In genomic region chr4:145195172-145195571, GRCm38 (mm10) we compare ENCODE assay signal across 7 mouse cellular contexts. TPM values are rescaled to one million over a fixed set of nuclear protein-coding genes. Genes with fewer than 3 reads are reported as not detected.
A peak's percentile ranks its signal among the peaks of the same experiment; 100 is the strongest.
DNase-seq lines count a peak whose midpoint lies in the region; ATAC-seq lines count a peak whose summit lies in the region.

No protein-coding gene starts in this region.

- no peak for DNase-seq in liver, embryonic 11.5 days (ENCODE audit: low spot score)
- DNase-seq in liver, result no peak
- no peak for DNase-seq in forebrain, embryonic 11.5 days (ENCODE audit: low spot score)
- no peak for DNase-seq in left cerebral cortex, adult 9 months (ENCODE audit: low spot score in 2 of 2)
- no peak for DNase-seq in right cerebral cortex, postnatal 10 days (ENCODE audit: low spot score in 2 of 2)

- peaks cover 37% of the 10 kb centered on the region for H3K4me1 ChIP-seq in liver, embryonic 11.5 days (replicated peaks; ENCODE audit: control insufficient read depth, insufficient read depth, low read length)
- H3K4me1 ChIP-seq in forebrain, embryonic 11.5 days (replicated peaks; ENCODE audit: control insufficient read depth, insufficient read depth, low read length), result peaks cover 4% of the 10 kb centered on the region
- H3K4me1 ChIP-seq in limb, embryonic 12.5 days (replicated peaks), result peaks cover 23% of the 10 kb centered on the region
- H3K4me1 ChIP-seq in neural tube, embryonic 15.5 days, result peaks cover 27% of the 10 kb centered on the region

- 23% methylated on average over 5 of the region's 5 CpGs for WGBS in liver, embryonic 11.5 days
- WGBS in forebrain, embryonic 11.5 days, result 22% methylated on average over 5 of the region's 5 CpGs
- 16% methylated on average over 5 of the region's 5 CpGs for WGBS in limb, embryonic 12.5 days
- 21% methylated on average over 5 of the region's 5 CpGs for WGBS in neural tube, embryonic 15.5 days

- H3K9ac ChIP-seq in liver, embryonic 11.5 days (ENCODE audit: low read depth, low read length), result 0 out of 2 replicates have a peak overlapping the region, but pooled peaks have one; percentile 87
- H3K9ac ChIP-seq in forebrain, embryonic 11.5 days (ENCODE audit: low read length), result no peak overlapping the region; the same call in 1 of the 2 replicates
- H3K9ac ChIP-seq in limb, embryonic 12.5 days (replicated peaks), result no peak overlapping the region
- H3K9ac ChIP-seq in neural tube, embryonic 15.5 days (replicated peaks), result no peak overlapping the region

- H3K36me3 ChIP-seq in liver, embryonic 11.5 days (ENCODE audit: control insufficient read depth, insufficient read depth, low read length), result no peaks in the 10 kb centered on the region; the same call in 1 of the 2 replicates
- no peaks in the 10 kb centered on the region for H3K36me3 ChIP-seq in forebrain, embryonic 11.5 days (ENCODE audit: control insufficient read depth, insufficient read depth, low read length)
- peaks cover 8% of the 10 kb centered on the region; the same call in 1 of the 2 replicates for H3K36me3 ChIP-seq in limb, embryonic 12.5 days
- peaks cover 5% of the 10 kb centered on the region for H3K36me3 ChIP-seq in neural tube, embryonic 15.5 days

- no peak overlapping the region for H3K27ac ChIP-seq in liver, embryonic 11.5 days (ENCODE audit: low read depth, low read length)
- H3K27ac ChIP-seq in forebrain, embryonic 11.5 days (ENCODE audit: low read depth, low read length), result no peak overlapping the region
- H3K27ac ChIP-seq in limb, embryonic 12.5 days, result no peak overlapping the region
- no peak overlapping the region for H3K27ac ChIP-seq in neural tube, embryonic 15.5 days (replicated peaks)

- H3K9me3 ChIP-seq in liver, embryonic 11.5 days (ENCODE audit: control insufficient read depth, low read length), result no peaks in the 10 kb centered on the region
- H3K9me3 ChIP-seq in forebrain, embryonic 11.5 days (ENCODE audit: control insufficient read depth, low read length), result no peaks in the 10 kb centered on the region
- no peaks in the 10 kb centered on the region for H3K9me3 ChIP-seq in limb, embryonic 12.5 days
- no peaks in the 10 kb centered on the region for H3K9me3 ChIP-seq in neural tube, embryonic 15.5 days (replicated peaks)

- H3K4me2 ChIP-seq in liver, embryonic 11.5 days, result peak overlapping the region; percentile 83
- H3K4me2 ChIP-seq in forebrain, embryonic 11.5 days (ENCODE audit: low read depth, low read length, severe bottlenecking), result no peak overlapping the region
- H3K4me2 ChIP-seq in limb, embryonic 12.5 days, result peak overlapping the region; percentile 98
- H3K4me2 ChIP-seq in neural tube, embryonic 15.5 days, result peak overlapping the region; percentile 87

- H3K4me3 ChIP-seq in liver, embryonic 11.5 days (ENCODE audit: low read depth, low read length), result peak overlapping the region; percentile 81; the same call in 1 of the 2 replicates
- H3K4me3 ChIP-seq in forebrain, embryonic 11.5 days (ENCODE audit: low read depth, low read length), result peak overlapping the region; percentile 89; the same call in 1 of the 2 replicates
- peak overlapping the region; percentile 89 for H3K4me3 ChIP-seq in limb, embryonic 12.5 days (replicated peaks)
- H3K4me3 ChIP-seq in neural tube, embryonic 15.5 days (replicated peaks), result peak overlapping the region; percentile 89

- H3K27me3 ChIP-seq in liver, embryonic 11.5 days (replicated peaks; ENCODE audit: control insufficient read depth, insufficient read depth, low read length), result no peaks in the 10 kb centered on the region
- no peaks in the 10 kb centered on the region for H3K27me3 ChIP-seq in forebrain, embryonic 11.5 days (ENCODE audit: control insufficient read depth, insufficient read depth, low read length)
- H3K27me3 ChIP-seq in limb, embryonic 12.5 days, result no peaks in the 10 kb centered on the region
- no peaks in the 10 kb centered on the region for H3K27me3 ChIP-seq in neural tube, embryonic 15.5 days (replicated peaks)

- peak; percentile 1; the same call in 1 of the 2 replicates for ATAC-seq in liver, embryonic 11.5 days (replicated peaks; ENCODE audit: low FRiP score)
- ATAC-seq in forebrain, embryonic 11.5 days (replicated peaks; ENCODE audit: low FRiP score), result peak; percentile 48
- ATAC-seq in limb, embryonic 12.5 days (ENCODE audit: insufficient number of reproducible peaks, insufficient read depth, low FRiP score, low TSS enrichment, low read depth), result no peak; the same call in 1 of the 2 replicates
- ATAC-seq in neural tube, embryonic 15.5 days (ENCODE audit: low FRiP score), result no peak; the same call in none of the 2 replicates

RNA-seq across cellular contexts. Expression of gene Vps13d, which starts 0.4 kb away (rescaled TPM):
- polyA plus RNA-seq in liver, embryonic 11.5 days (2014; fragmentation: Nextera tagmentation; extraction: Ambion mirVana), result 7.4 and 11.7 TPM in 2 replicates
- polyA plus RNA-seq in forebrain, embryonic 11.5 days (2014; fragmentation: Nextera tagmentation; extraction: Ambion mirVana), result 7.9 and 8.3 TPM in 2 replicates
- 10.1 and 11.6 TPM in 2 replicates for polyA plus RNA-seq in limb, embryonic 12.5 days (2016; fragmentation: Nextera tagmentation; extraction: Ambion mirVana)
- polyA plus RNA-seq in neural tube, embryonic 15.5 days (2015; fragmentation: Nextera tagmentation; extraction: Ambion mirVana), result 7.8 and 8.3 TPM in 2 replicates

RNA-seq across cellular contexts. Expression of gene Tnfrsf1b, which starts 51.5 kb away (rescaled TPM):
- 5.7 and 6.5 TPM in 2 replicates for polyA plus RNA-seq in liver, embryonic 11.5 days (2014; fragmentation: Nextera tagmentation; extraction: Ambion mirVana)
- 2.1 TPM in 2 replicates for polyA plus RNA-seq in forebrain, embryonic 11.5 days (2014; fragmentation: Nextera tagmentation; extraction: Ambion mirVana)
- polyA plus RNA-seq in limb, embryonic 12.5 days (2016; fragmentation: Nextera tagmentation; extraction: Ambion mirVana), result 2.1 and 2.5 TPM in 2 replicates
- polyA plus RNA-seq in neural tube, embryonic 15.5 days (2015; fragmentation: Nextera tagmentation; extraction: Ambion mirVana), result 4.5 and 6.9 TPM in 2 replicates

Comparison
In these comparisons a context has a peak if more than half of its experiments do, and no peak if none do; other contexts are left out.
1. ATAC-seq: peak in liver, embryonic 11.5 days (single experiment) and forebrain, embryonic 11.5 days (single experiment); none in limb, embryonic 12.5 days (single experiment) and neural tube, embryonic 15.5 days (single experiment).
2. Peak in every context shown above with its lines, with median percentiles within 50 percentile points of each other: H3K4me3 ChIP-seq.